Mouse (Mus musculus): ENCODE results near the gene Hsf5.

Gene Hsf5

GRCm38 (mm10) chr11:87639206-87639605 is 22.2 kb downstream of the Hsf5 start:
- DNase-seq (ENCODE audit: low read depth in 2 of 2, low spot score in 2 of 2) = peak in 1 of 2 experiments; percentile 3

DNA sequence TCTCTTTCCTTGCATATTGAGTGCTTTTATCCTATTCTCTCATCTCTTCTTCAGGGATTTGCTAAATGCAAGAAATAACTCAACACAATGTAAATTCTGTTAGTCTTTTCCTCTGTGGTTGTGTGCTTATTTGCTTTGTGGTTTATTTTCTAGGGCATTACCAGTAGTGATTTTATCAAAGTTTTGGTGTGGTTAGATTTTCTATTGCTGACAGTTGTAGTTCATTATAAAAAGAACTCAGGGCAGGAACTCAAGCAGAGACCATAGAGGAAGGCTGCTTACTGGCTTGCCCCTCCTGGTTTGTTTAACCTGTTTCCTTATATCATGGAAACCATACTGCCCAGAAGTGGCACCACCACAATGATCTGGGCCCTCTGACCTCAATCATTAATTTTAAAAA is 25.9 kb downstream of the Hsf5 start:
- DNase-seq (ENCODE audit: low read depth in 2 of 2, low spot score in 2 of 2) = no peak

GRCm38 (mm10) chr11:87654693-87655092 is 37.7 kb downstream of the Hsf5 start:
- DNase-seq (ENCODE audit: low read depth in 2 of 2, low spot score in 2 of 2) = no peak

DNA sequence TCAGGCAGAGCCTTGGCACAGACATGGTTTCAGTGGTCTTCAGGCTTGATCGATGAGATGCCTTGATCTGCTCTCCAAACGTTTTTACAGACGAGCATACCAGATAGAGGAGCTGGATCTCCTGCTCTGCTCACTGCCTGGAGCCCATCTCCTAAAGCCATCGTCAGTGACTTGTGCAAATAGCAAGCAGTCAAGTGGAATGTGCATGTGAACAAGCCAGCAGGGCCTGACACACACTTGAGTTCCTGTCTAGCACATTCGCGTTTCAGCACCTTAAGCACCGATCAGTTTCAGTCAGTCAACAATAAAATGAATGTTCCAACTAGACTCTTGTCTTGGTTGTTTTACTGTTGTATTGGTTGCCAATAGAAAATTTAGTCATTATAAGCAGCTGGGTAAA is 42.3 kb downstream of the Hsf5 start:
- no peak for DNase-seq (ENCODE audit: low read depth in 2 of 2, low spot score in 2 of 2)

- DNase-seq (ENCODE audit: low read depth in 2 of 2, low spot score in 2 of 2) = peak; percentile 84 to 91
Observed at GRCm38 (mm10) chr11:87662407-87662806, 45.4 kb downstream of the Hsf5 start, which contains the start of gene Rnf43. Rnf43 (plus strand) TSS chr11:87662722.

GRCm38 (mm10) chr11:87662822-87663221 is 45.9 kb downstream of the Hsf5 start:
- DNase-seq (ENCODE audit: low read depth in 2 of 2, low spot score in 2 of 2) = no peak

- no peak for DNase-seq (ENCODE audit: low read depth in 2 of 2, low spot score in 2 of 2)
Observed at GRCm38 (mm10) chr11:87663948-87664347, 47.0 kb downstream of the Hsf5 start.

GRCm38 (mm10) chr11:87664521-87664920 is 47.6 kb downstream of the Hsf5 start:
- DNase-seq (ENCODE audit: low read depth in 2 of 2, low spot score in 2 of 2) = no peak

- no peak for DNase-seq (ENCODE audit: low read depth in 2 of 2, low spot score in 2 of 2)
Observed at GRCm38 (mm10) chr11:87665224-87665623, 48.3 kb downstream of the Hsf5 start.

DNA sequence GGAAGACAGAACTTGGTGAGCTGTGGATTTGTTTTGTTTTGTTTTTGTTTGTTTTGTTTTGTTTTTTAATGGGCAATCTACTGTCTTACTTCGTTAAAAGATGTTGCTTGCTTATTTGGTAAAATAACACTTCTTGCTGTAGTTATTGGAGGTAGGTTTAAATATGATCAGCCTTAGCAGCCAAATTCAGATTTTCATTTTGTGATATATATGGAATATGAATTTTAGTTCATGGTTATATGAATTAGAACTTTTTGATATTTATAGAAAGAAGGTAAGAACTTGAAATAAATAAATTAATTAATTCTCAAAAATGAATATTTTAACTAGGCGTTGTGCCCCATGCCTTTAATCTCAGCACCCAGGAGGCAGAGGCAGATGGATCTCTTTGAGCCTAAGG is 48.7 kb downstream of the Hsf5 start:
- DNase-seq (ENCODE audit: low read depth in 2 of 2, low spot score in 2 of 2) = no peak

- no peak for DNase-seq (ENCODE audit: low read depth in 2 of 2, low spot score in 2 of 2)
Observed at GRCm38 (mm10) chr11:87666256-87667035, 49.5 kb downstream of the Hsf5 start.

- DNase-seq (ENCODE audit: low read depth in 2 of 2, low spot score in 2 of 2) = no peak
Observed at GRCm38 (mm10) chr11:87667107-87668090, 50.4 kb downstream of the Hsf5 start.

- DNase-seq (ENCODE audit: low read depth in 2 of 2, low spot score in 2 of 2) = no peak
Observed at GRCm38 (mm10) chr11:87673282-87673681, 56.3 kb downstream of the Hsf5 start.

DNA sequence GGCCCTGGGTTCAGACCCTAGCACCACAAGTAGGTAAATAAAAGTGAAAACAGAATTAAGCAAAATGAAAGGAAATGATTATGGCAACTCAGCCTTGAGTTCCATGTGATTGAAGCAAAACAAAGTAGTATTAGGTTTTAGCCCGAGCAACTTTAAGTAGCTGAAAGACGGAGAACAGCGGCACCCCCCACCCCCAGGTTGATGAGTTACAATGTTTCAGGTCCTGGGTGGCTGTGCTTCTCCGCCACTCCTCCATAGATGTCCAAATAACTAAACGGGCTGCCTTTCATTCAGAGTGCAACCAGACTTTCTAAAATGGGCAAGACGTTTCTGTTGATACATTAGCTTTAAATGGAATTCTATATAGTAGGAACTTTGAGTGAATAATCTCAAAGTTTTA is 58.6 kb downstream of the Hsf5 start:
- DNase-seq (ENCODE audit: low read depth in 2 of 2, low spot score in 2 of 2) = no peak

- DNase-seq (ENCODE audit: low read depth in 2 of 2, low spot score in 2 of 2) = no peak
Observed at GRCm38 (mm10) chr11:87677756-87678155, 60.8 kb downstream of the Hsf5 start.

GRCm38 (mm10) chr11:87678545-87678944 is 61.6 kb downstream of the Hsf5 start:
- no peak for DNase-seq (ENCODE audit: low read depth in 2 of 2, low spot score in 2 of 2)

GRCm38 (mm10) chr11:87678976-87679375 is 62.0 kb downstream of the Hsf5 start:
- peak; percentile 39 to 51 for DNase-seq (ENCODE audit: low read depth in 2 of 2, low spot score in 2 of 2)

- no peak for DNase-seq (ENCODE audit: low read depth in 2 of 2, low spot score in 2 of 2)
Observed at GRCm38 (mm10) chr11:87680786-87681185, 63.8 kb downstream of the Hsf5 start.

DNA sequence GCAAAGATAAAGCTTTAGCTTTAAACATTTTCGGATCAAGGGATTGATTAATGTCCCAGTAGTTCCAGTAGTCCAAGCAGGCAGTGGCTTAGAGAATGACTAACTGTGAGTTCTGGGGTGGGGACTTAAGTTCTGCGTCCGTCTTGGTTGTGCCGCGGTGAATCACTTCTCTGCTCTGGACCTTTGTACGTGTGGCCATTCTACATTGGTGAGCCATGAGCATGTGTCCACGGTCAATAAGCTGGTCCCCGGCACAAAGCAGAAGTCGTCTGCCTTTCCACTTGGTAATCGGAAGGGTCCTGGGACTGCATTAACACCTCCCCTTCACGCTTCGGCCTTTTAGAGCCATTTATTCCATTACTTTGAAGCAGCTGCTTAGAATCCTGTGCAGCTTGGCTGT is 65.1 kb downstream of the Hsf5 start:
- DNase-seq (ENCODE audit: low read depth in 2 of 2, low spot score in 2 of 2) = no peak

GRCm38 (mm10) chr11:87682838-87683571 is 66.0 kb downstream of the Hsf5 start:
- no peak for DNase-seq (ENCODE audit: low read depth in 2 of 2, low spot score in 2 of 2)

GRCm38 (mm10) chr11:87686407-87686806 is 69.4 kb downstream of the Hsf5 start:
- DNase-seq (ENCODE audit: low read depth in 2 of 2, low spot score in 2 of 2) = no peak
